Mouse (Mus musculus): ENCODE results near the gene Cd164l2. TPM values are rescaled to one million over a fixed set of nuclear protein-coding genes. Genes with fewer than 3 reads are reported as not detected.

Gene Cd164l2
- total RNA-seq, 2 experiments from 2014 or later = 0.26 TPM; not detected in 1

DNA sequence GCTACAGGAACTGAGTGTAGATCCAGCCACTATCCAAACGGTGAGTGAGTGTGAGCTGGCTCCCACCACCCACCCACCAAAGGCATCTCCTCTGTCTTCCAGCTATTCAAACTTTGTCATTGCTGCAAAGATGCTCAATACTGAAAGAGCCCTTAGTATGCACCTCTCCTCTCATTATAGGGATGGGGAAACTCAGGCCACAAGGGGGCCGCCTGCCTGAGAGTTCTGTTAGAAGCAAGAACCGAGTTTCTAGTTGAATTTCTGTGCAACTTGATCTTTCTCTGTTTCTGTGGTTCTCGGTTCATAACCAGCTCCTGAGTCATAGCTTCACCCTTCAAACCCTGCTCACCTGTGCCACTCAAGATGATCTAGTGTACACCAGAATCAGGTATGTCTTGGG lies 40.2 kb downstream of the Cd164l2 start:
- no peak for TF ChIP-seq CTCF (IDR thresholded peaks at IDR 0.05)
- intact Hi-C loops (cut with DNase I) = no loop called here
- DNase-seq = no peak
- Histone ChIP-seq H3K27ac (no peak overlapping the region), H3K4me3 (no peak overlapping the region)

- H3K27ac ChIP-seq = no peak overlapping the region
- intact Hi-C loops (cut with DNase I) = no loop called here
- peak; percentile 64 for DNase-seq
- H3K4me3 ChIP-seq = no peak overlapping the region
- no peak for TF ChIP-seq CTCF (IDR thresholded peaks at IDR 0.05)
Measured at GRCm38 (mm10) chr4:133253412-133253811, 41.5 kb downstream of the Cd164l2 start.

DNA sequence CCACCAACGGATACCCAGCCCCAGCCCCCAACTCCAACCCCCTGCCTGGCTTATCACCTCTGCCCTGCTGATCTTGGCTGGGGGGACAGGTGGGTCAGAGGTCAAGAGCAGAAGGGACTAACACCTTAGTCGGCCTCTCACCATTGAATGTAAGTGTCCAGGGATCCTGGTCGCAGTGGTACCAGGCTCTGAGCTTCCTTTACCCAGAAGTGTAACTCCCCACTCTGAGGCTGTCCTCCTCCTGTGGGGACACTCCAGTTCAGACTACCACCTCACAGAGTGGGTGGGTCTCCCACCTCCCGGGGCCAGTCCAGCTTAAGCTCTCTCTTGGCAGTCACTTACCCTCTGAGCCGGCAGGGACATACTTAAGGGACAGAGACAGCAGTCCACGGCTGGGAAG lies 43.5 kb downstream of the Cd164l2 start:
- intact Hi-C loops (cut with DNase I) = no loop called here
- no peak for TF ChIP-seq CTCF (IDR thresholded peaks at IDR 0.05)
- Histone ChIP-seq H3K27ac (no peak overlapping the region), H3K4me3 (no peak overlapping the region)
- no peak for DNase-seq

- TF ChIP-seq CTCF (IDR thresholded peaks at IDR 0.05) = no peak
- Histone ChIP-seq H3K27ac (no peak overlapping the region), H3K4me3 (no peak overlapping the region)
- intact Hi-C loops (cut with DNase I) = no loop called here
- no peak for DNase-seq
Measured at GRCm38 (mm10) chr4:133256820-133257219, 44.9 kb downstream of the Cd164l2 start.

DNA sequence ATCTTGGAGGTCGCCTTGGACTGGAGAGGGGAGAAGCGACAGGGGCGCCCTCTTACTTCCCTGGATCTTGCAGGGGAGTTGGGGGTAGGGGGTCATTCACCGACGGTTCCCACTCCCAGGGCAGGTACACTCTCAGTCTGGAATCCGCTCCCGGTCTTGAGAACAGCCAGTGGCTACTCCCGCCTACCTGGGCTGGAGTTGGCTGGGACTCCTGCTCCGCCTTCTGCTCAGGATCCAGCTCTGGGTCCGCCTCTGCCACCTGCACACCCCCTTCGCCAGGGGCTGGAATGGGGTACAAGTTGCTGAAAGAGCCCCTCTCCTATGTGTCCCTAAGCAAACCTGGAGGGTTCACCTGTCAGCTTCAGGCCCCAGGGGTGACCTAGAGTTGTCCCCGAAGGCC lies 45.3 kb downstream of the Cd164l2 start:
- intact Hi-C loops (cut with DNase I) = no loop called here
- TF ChIP-seq CTCF (IDR thresholded peaks at IDR 0.05) = no peak
- no peak overlapping the region for H3K4me3 ChIP-seq
- DNase-seq = no peak
- H3K27ac ChIP-seq = no peak overlapping the region

DNA sequence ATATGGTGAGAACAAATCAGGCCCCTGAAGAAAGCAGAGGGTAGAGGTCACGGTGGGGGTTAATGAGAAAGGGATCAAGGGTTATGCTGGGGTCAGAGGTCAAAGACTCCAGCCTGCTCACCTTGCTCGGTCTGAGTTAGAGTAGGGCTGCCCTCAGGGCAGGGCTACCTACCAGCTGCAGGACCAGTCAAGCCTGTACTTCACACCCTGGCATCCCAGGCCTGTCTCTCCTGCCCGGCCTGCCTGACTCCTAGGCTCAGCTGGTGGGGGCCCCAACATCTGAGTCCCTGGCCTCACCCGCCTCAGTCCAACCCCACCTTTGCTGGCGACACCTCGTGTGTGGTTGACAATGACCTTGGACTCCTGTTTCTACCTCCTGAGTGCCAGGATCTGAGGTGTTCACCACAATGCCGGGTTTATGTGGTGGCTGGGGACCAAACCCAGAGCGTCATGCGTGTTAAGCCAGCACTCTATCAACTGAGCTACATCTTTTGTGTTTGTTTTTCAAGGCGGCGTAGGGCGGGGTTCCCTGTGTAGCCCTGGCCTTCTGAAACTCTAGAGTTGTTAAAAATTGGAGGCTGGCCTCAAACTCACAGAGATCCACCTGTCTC lies 46.0 kb downstream of the Cd164l2 start:
- intact Hi-C loops (cut with DNase I) = no loop called here
- DNase-seq = no peak
- no peak for TF ChIP-seq CTCF (IDR thresholded peaks at IDR 0.05)

GRCm38 (mm10) chr4:133261641-133262374 lies 49.9 kb downstream of the Cd164l2 start:
- TF ChIP-seq CTCF (IDR thresholded peaks at IDR 0.05) = no peak
- Histone ChIP-seq H3K4me3 (no peak overlapping the region), H3K27ac (no peak overlapping the region)
- intact Hi-C loops (cut with DNase I) = no loop called here
- DNase-seq = no peak

More for the DNA sequence above, 46.0 kb downstream of the Cd164l2 start:
- Histone ChIP-seq H3K27ac (no peak overlapping the region), H3K4me3 (no peak overlapping the region)

DNA sequence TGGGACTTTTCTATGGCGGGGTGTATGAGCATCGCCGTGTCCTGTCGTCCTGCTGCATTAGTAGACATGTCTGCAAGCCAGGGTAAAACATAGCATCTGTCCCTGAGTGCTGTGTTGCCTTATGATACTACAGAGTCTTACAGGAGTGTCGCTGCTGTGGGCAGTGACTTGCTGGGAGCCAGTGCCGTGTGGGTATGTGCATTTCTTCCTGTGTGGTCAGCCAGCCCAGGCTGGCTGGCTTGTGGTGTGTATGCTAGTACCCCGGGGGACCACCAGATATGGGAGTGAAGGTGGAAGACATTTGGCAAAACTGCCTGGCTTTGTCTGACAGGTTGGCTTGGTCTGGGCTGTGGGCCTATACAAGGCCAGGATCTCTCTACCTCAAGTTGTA lies 50.4 kb downstream of the Cd164l2 start:
- no peak overlapping the region for H3K4me3 ChIP-seq
- DNase-seq = no peak
- H3K27ac ChIP-seq = no peak overlapping the region
- intact Hi-C loops (cut with DNase I) = no loop called here
- TF ChIP-seq CTCF (IDR thresholded peaks at IDR 0.05) = no peak

GRCm38 (mm10) chr4:133262882-133263281 lies 51.0 kb downstream of the Cd164l2 start, which contains the start of gene Sytl1:
Sytl1 (minus strand) TSS chr4:133263113.
- Histone ChIP-seq H3K4me3 (no peak within 1 kb of the TSS), H3K27ac (no peak within 1 kb of the TSS)
- no peak for TF ChIP-seq CTCF (IDR thresholded peaks at IDR 0.05)
- DNase-seq = peak; percentile 12
- intact Hi-C loops (cut with DNase I) = no loop called here

DNA sequence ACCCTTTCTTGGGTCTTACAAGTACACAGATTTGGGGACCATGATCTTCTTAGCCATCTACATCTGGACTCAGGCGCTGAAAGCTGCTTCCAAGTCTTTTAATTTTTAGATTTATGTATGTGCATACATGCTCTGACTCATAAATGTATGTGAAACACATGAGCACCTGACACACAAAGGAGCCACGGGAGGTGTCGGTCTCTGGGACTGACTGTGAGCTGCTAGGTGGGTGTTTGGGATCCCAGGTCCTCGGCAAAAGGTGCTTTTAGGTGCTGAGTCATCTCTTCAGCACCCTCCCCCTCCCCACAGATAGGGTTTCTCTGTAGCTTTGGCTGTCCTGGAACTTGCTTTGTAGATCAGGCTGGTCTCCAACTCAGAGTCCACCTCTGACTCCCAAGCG lies 51.8 kb downstream of the Cd164l2 start:
- no peak for TF ChIP-seq CTCF (IDR thresholded peaks at IDR 0.05)

GRCm38 (mm10) chr4:133264559-133264958 lies 52.6 kb downstream of the Cd164l2 start:
- Histone ChIP-seq H3K27ac (no peak overlapping the region), H3K4me3 (no peak overlapping the region)
- intact Hi-C loops (cut with DNase I) = no loop called here
- no peak for TF ChIP-seq CTCF (IDR thresholded peaks at IDR 0.05)
- peak; percentile 8 for DNase-seq

More for the DNA sequence above, 51.8 kb downstream of the Cd164l2 start:
- intact Hi-C loops (cut with DNase I) = no loop called here
- peak; percentile 6 for DNase-seq
- Histone ChIP-seq H3K27ac (no peak overlapping the region), H3K4me3 (no peak overlapping the region)

- Histone ChIP-seq H3K27ac (peak overlapping the region; percentile 78), H3K4me3 (no peak overlapping the region)
- no peak for TF ChIP-seq CTCF (IDR thresholded peaks at IDR 0.05)
- peak; percentile 31 for DNase-seq
- intact Hi-C loops (cut with DNase I) = no loop called here
Measured at GRCm38 (mm10) chr4:133265297-133265696, 53.4 kb downstream of the Cd164l2 start.

GRCm38 (mm10) chr4:133265759-133266158 lies 53.8 kb downstream of the Cd164l2 start:
- intact Hi-C loops (cut with DNase I) = no loop called here
- Histone ChIP-seq H3K4me3 (no peak overlapping the region), H3K27ac (peak overlapping the region; percentile 78)
- TF ChIP-seq CTCF (IDR thresholded peaks at IDR 0.05) = no peak
- DNase-seq = peak; percentile 16
